Mouse (Mus musculus) liver, embryonic 11.5 days (tissue): ENCODE measurements around the gene Mfsd13b. TPM values are rescaled to one million over a fixed set of nuclear protein-coding genes. Genes with fewer than 3 reads are reported as not detected.

ENCODE experiments used
- ATAC-seq: fragments of 200-750 bp; cut with Nextera tagmentation; replicated peaks from 2 replicates; pipeline ENCODE4 v1.8.0; 2017; ENCODE audit warnings: moderate number of reproducible peaks, mild to moderate bottlenecking, moderate TSS enrichment, moderate library complexity; ENCODE audit not compliant: low FRiP score
- DNase-seq: peaks from one replicate; pipeline ENCODE4 v3.0.0-alpha.2; 2017; ENCODE audit warnings: low spot score
- H3K27ac ChIP-seq: fragments of 300-500 bp; sonication (generic); 2 replicates; pipeline ENCODE4 v1.5.1; 2014; ENCODE audit warnings: mild to moderate bottlenecking, low read depth, low read length, control low read depth
- H3K27me3 ChIP-seq: fragments of 300-500 bp; sonication (generic); replicated peaks from 2 replicates; pipeline ENCODE4 v1.6.1; 2014; ENCODE audit warnings: low read length, mixed read lengths; ENCODE audit not compliant: control insufficient read depth, insufficient read depth
- H3K36me3 ChIP-seq: fragments of 300-500 bp; sonication (generic); 2 replicates; pipeline ENCODE4 v1.6.1; 2014; ENCODE audit warnings: mild to moderate bottlenecking, low read length, moderate library complexity, mixed read lengths; ENCODE audit not compliant: control insufficient read depth, insufficient read depth
- H3K4me1 ChIP-seq: fragments of 300-500 bp; sonication (generic); replicated peaks from 2 replicates; pipeline ENCODE4 v1.6.1; 2014; ENCODE audit warnings: low read length, mixed read lengths; ENCODE audit not compliant: control insufficient read depth, insufficient read depth
- H3K4me2 ChIP-seq: fragments of 300-500 bp; sonication (generic); 2 replicates; pipeline ENCODE4 v1.6.1; 2014; ENCODE audit warnings: mild to moderate bottlenecking, control low read depth, moderate library complexity
- H3K4me3 ChIP-seq: fragments of 300-500 bp; sonication (generic); 2 replicates; pipeline ENCODE4 v1.5.1; 2014; ENCODE audit warnings: low read depth, low read length, control low read depth
- H3K9ac ChIP-seq: fragments of 300-500 bp; sonication (generic); 2 replicates; pipeline ENCODE4 v1.6.1; 2014; ENCODE audit warnings: low read depth, low read length, control low read depth
- H3K9me3 ChIP-seq: fragments of 300-500 bp; sonication (generic); 2 replicates; pipeline ENCODE4 v1.6.1; 2016; ENCODE audit warnings: low read length, inconsistent platforms, mixed read lengths; ENCODE audit not compliant: control insufficient read depth
- WGBS: fragments of 180-500 bp; shearing (Covaris S2); extraction: QIAGEN DNeasy Blood & Tissue Kit; methylation state at CpG from one replicate; pipeline ENCODE4 v1.1.7; 2014; 5-methylcytosine and 5-hydroxymethylcytosine counted together
- polyA plus RNA-seq: library from polyadenylated mRNA; unstranded; fragments of >200 nt; fragmentation: Nextera tagmentation; extraction: Ambion mirVana; gene quantifications from 2 replicates; pipeline ENCODE4 v1.2.1, GENCODE M21; 2014

Gene Mfsd13b
- polyA plus RNA-seq, 1 experiment from 2014 or later = 0.38 TPM

DNA sequence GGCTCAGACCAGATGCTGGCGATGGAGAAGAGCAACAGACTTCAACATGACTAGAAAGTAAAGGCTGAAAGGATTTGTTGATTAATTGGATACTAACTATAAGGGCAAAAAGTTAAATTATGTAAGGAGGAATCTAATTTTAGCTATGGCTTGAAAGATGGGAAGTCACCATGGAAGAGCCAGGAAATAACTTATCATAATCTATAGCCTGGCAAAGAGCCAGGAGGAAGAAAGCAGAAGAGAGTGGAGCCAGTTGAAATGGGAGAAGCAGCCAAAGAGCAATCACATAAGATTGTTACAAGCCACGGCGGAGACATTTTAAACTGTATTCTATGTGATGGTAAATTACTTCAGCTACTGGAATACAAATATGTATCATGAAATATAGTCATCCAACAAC is 8.3 kb upstream of the Mfsd13b start:
- ATAC-seq (no peak), DNase-seq (no peak)
- Histone ChIP-seq H3K27ac (no peak overlapping the region), H3K36me3 (no peaks in the 10 kb centered on the region), H3K4me3 (no peak overlapping the region), H3K27me3 (no peaks in the 10 kb centered on the region), H3K9me3 (no peaks in the 10 kb centered on the region), H3K4me2 (no peak overlapping the region), H3K9ac (no peak overlapping the region), H3K4me1 (peaks cover 32% of the 10 kb centered on the region)
- 76% methylated on average over 3 of the region's 3 CpGs for WGBS

DNA sequence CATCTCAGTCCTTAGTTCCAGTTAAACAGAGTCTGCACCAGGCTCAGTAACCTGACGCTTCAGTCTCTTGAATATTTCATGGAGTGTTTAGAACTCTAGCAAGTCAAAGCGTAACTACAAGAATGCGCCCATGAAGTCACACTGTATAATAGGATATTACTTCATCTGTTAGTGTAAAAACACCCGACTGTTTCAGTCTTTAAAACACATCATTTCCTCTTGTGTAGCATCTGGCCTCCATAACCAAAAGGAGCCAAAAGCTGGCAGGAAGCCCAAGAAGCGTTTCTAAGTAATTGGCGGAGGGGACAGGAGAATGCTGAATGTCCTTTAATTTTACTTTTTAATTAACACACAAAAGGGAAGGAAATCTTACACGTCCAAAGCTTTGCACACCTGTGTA is 5.2 kb upstream of the Mfsd13b start:
- Histone ChIP-seq H3K9ac (no peak overlapping the region), H3K36me3 (no peaks in the 10 kb centered on the region), H3K4me3 (no peak overlapping the region), H3K27ac (no peak overlapping the region), H3K4me2 (no peak overlapping the region), H3K4me1 (peaks cover 30% of the 10 kb centered on the region), H3K9me3 (no peaks in the 10 kb centered on the region), H3K27me3 (no peaks in the 10 kb centered on the region)
- WGBS = 76% methylated on average over 7 of the region's 7 CpGs
- DNase-seq = no peak
- ATAC-seq = no peak

DNA sequence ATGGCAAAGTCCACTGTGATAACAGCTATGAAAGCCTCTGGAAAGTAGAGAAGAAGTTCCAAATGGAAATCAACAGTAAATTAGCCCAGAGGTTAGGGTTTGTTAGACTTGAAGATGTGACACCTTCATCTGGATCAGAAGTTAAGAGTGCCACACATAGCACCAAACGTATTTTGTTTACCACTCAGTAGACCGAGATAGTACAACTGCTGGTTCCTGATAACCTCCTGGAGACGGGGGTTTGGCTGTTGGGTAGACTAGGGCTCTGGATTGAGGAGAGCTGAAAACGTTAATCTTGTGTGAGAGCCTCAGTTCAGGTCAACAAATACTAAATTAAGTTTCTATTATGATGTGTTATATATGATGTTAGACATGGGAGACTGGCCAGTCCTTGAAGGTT is 2.3 kb upstream of the Mfsd13b start:
- H3K27me3 ChIP-seq = no peaks in the 10 kb centered on the region
- H3K9me3 ChIP-seq = no peaks in the 10 kb centered on the region
- H3K4me3 ChIP-seq = peak overlapping the region; percentile 96
- H3K4me2 ChIP-seq = peak overlapping the region; percentile 80
- peaks cover 21% of the 10 kb centered on the region for H3K4me1 ChIP-seq
- no peaks in the 10 kb centered on the region for H3K36me3 ChIP-seq
- ATAC-seq = peak; percentile 79
- H3K27ac ChIP-seq = peak overlapping the region; percentile 80
- peak overlapping the region; percentile 90 for H3K9ac ChIP-seq
- WGBS = 34% methylated on average over 4 of the region's 4 CpGs
- DNase-seq = no peak

DNA sequence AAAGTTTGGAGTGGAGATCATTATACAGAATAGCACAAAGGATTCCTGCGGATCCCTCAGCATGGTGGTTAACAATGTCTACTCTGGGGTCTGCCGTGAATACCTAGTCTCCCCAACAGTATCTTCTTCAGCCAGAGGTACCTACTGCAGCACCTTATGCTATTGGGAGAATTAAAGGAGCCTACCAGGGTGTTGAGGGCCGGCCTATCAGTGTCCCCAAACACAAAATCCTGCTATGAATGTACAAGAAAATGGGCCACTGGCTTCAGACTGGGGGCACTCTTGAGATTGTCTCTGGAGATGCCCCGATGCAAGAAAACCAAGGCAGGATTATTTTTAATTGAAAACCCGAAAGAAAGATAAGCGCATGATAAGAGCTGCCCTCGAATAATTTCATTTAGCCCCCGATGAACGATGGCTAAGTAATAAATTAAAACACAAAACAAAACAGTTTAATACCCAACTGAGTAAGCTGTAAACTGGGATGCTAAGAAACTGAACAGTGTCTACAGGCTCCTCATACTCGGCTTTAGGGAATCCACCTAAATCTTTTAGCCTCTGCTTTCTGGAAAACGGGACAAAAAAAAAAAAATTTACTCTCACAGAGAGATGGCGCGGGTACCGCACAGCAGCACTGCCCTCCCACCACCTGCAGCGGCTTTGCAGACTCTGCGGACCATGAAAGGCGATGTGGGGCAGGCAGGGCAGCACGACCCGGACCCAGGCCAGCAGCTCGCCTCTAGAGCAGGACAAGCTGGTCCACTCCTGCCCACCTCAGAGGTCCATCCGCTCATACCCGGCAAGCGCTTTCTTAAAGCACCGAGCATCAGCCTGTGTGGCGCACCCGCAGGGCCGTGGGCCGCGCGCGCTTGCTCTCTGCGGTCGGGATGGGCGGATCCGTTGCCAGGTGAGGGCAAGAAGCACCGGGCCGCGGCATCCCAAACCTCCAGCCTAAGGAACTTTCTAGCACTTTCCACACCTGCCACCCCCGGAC is 1.1 kb upstream of the Mfsd13b start:
- Histone ChIP-seq H3K4me3 (peak overlapping the region; percentile 96), H3K4me1 (peaks cover 21% of the 10 kb centered on the region), H3K4me2 (peak overlapping the region; percentile 80), H3K27me3 (no peaks in the 10 kb centered on the region), H3K36me3 (no peaks in the 10 kb centered on the region), H3K27ac (peak overlapping the region; percentile 80), H3K9ac (peak overlapping the region; percentile 90), H3K9me3 (no peaks in the 10 kb centered on the region)
- DNase-seq = peak; percentile 75
- 5% methylated on average over 39 of the region's 39 CpGs for WGBS
- peak; percentile 38 for ATAC-seq

DNA sequence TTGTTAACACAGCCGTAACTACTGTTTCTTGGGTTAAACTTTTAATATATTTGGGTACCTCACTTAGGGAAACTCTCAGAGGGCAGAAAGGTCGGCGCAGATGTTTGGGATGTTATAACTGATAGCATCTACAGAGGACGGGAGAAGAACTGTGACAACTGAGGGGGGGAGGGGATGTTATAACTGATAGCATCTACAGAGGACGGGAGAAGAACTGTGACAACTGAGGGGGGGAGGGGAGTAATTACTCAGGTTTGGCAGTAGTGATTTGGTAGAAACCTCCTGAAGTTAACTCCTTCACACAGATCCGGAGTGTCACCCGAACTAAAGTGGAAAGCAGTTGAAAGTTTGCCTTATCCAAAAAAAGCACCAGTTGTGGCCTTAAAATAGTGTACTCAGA is 659 bp downstream of the Mfsd13b start:
- Histone ChIP-seq H3K9ac (peak overlapping the region; percentile 56), H3K36me3 (no peaks in the 10 kb centered on the region), H3K27me3 (no peaks in the 10 kb centered on the region), H3K4me1 (peaks cover 19% of the 10 kb centered on the region), H3K27ac (no peak overlapping the region), H3K4me3 (peak overlapping the region; percentile 96), H3K4me2 (peak overlapping the region; percentile 67), H3K9me3 (no peaks in the 10 kb centered on the region)
- no peak for ATAC-seq
- 7% methylated on average over 7 of the region's 7 CpGs for WGBS
- DNase-seq = no peak

DNA sequence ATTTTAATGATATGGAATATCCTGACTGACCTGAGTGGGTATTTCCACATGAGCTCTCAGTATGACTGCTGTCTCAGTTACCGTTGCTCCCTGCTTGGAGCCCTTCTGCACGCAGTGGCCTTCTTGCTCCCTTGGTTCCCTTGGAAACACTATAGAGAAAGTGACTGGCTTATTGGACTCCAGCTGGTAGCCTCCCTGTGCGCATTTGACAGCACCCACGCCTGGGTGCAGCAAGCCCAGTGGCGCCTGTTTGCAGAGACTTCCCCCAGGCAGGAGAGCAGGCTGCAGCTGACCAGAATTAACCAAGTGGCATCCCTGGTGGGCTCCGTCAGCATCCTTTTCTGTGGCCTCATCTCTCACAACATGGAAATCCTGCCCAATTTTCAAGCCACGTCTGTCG is 8.9 kb downstream of the Mfsd13b start:
- no peaks in the 10 kb centered on the region for H3K27me3 ChIP-seq
- H3K9me3 ChIP-seq = no peaks in the 10 kb centered on the region
- no peak overlapping the region for H3K4me2 ChIP-seq
- 76% methylated on average over 8 of the region's 8 CpGs for WGBS
- H3K4me3 ChIP-seq = no peak overlapping the region
- no peak overlapping the region for H3K27ac ChIP-seq
- no peaks in the 10 kb centered on the region for H3K4me1 ChIP-seq
- H3K36me3 ChIP-seq = no peaks in the 10 kb centered on the region
- no peak overlapping the region for H3K9ac ChIP-seq
- ATAC-seq (no peak), DNase-seq (no peak)

DNA sequence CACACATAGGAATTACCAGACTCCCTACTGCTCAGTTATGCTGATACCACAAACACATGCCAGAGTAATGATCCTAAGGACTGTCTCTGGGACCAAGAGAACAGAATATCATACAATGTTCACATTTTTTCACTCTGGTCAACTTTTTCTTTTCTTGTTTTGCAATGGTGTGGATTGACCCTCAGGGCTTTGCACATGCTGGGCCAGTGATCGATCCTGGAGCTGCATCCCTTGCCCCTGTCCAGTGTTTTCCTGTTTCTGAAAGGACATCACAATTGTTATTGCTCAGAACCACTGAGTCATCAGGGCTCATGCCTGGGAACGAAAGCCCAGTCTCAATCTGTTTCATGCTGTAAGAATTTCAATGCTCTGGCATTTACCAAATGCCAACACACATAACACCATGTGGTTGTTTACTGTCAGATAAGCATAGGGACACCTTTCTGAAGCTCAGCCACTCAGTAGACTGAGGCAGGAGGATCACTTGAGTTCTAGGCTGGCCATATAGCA is 16.8 kb downstream of the Mfsd13b start:
- WGBS = 68% methylated on average over 2 of the region's 2 CpGs
- Histone ChIP-seq H3K4me3 (no peak overlapping the region), H3K27ac (no peak overlapping the region), H3K4me2 (no peak overlapping the region), H3K36me3 (no peaks in the 10 kb centered on the region), H3K27me3 (no peaks in the 10 kb centered on the region), H3K9me3 (no peaks in the 10 kb centered on the region), H3K9ac (no peak overlapping the region), H3K4me1 (no peaks in the 10 kb centered on the region)
- no peak for DNase-seq
- no peak for ATAC-seq

DNA sequence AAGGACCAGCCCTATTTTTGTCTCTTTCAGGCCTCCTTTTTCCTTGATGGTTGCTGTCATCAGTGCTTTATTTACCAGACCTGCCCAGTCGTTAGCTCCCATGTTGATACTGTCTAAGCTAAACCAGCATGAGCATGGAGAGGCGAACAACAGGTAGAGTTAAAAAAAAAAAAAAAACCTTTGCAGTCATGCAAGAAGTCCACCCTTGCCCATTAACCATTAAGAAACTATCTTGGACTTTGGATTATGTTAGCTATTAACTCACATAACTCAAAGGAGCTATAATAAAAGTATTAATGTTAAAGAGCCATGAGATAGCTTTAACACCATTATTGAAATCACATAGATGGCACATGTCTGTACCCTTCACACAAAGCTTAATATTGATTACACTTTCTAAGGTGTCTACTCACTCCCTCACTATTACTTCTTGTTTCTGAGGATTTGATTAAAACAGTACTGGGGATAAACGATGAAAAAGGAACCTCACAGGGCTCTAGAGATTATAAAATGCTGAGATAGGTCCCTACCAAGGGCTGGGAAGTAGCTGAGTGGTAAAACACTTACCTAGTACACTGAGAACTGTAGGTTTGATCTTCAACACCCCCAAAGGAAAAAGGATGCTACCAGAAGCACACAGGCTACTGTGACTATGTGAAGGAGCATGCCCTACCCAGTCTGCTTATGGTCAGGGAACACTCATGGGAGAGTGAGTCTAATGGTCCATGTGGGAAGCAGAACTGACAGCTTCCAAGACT is 17.9 kb downstream of the Mfsd13b start:
- H3K9ac ChIP-seq = no peak overlapping the region
- H3K27ac ChIP-seq = no peak overlapping the region
- H3K27me3 ChIP-seq = no peaks in the 10 kb centered on the region
- no peak overlapping the region for H3K4me2 ChIP-seq
- no peak overlapping the region for H3K4me3 ChIP-seq
- H3K4me1 ChIP-seq = no peaks in the 10 kb centered on the region
- 63% methylated on average over 3 of the region's 3 CpGs for WGBS
- no peaks in the 10 kb centered on the region for H3K36me3 ChIP-seq
- no peak for ATAC-seq
- no peaks in the 10 kb centered on the region for H3K9me3 ChIP-seq
- no peak for DNase-seq
